Mouse (Mus musculus): ENCODE measurements around the gene Mterf1b. TPM values are rescaled to one million over a fixed set of nuclear protein-coding genes. Genes with fewer than 3 reads are reported as not detected.
"Not testable (repeated sequence)": the region's sequence is repeated elsewhere in the genome, so short reads cannot be mapped to it uniquely, and the experiment has no call there.

Gene Mterf1b
- polyA plus RNA-seq, 1 experiment from 2014 or later = 2.8 TPM

GRCm38 (mm10) chr5:4179364-4179763 lies 12.8 kb upstream of the Mterf1b start:
- TF ChIP-seq CTCF (IDR thresholded peaks at IDR 0.05; ENCODE audit: low read depth) = no peak

GRCm38 (mm10) chr5:4186815-4187214 lies 5.4 kb upstream of the Mterf1b start:
- no peak overlapping the region for H3K9ac ChIP-seq (ENCODE audit: low read depth, low read length)
- no peak overlapping the region for H3K4me3 ChIP-seq (replicated peaks; ENCODE audit: low read depth, low read length)
- H3K9me3 ChIP-seq (replicated peaks; ENCODE audit: low read length) = no peaks in the 10 kb centered on the region
- WGBS = 60% methylated on average over 4 of the region's 4 CpGs
- DNase-seq (ENCODE audit: low spot score) (no peak), ATAC-seq (replicated peaks; ENCODE audit: low FRiP score, low read depth) (no peak)
- no peak overlapping the region for H3K27ac ChIP-seq
- TF ChIP-seq CTCF (IDR thresholded peaks at IDR 0.05; ENCODE audit: low read depth) = no peak
- no peaks in the 10 kb centered on the region for H3K36me3 ChIP-seq (ENCODE audit: insufficient read depth, low read length)
- H3K4me1 ChIP-seq (replicated peaks; ENCODE audit: insufficient read depth, low read length) = no peaks in the 10 kb centered on the region
- no peaks in the 10 kb centered on the region for H3K27me3 ChIP-seq (ENCODE audit: insufficient read depth, low read length)
- no peak overlapping the region for H3K4me2 ChIP-seq (ENCODE audit: low read length)

More at GRCm38 (mm10) chr5:4179364-4179763, 12.8 kb upstream of the Mterf1b start:
- Histone ChIP-seq H3K4me3 (replicated peaks; ENCODE audit: low read depth, low read length) (no peak overlapping the region), H3K27ac (no peak overlapping the region), H3K4me1 (replicated peaks; ENCODE audit: insufficient read depth, low read length) (no peaks in the 10 kb centered on the region), H3K27me3 (ENCODE audit: insufficient read depth, low read length) (no peaks in the 10 kb centered on the region), H3K36me3 (ENCODE audit: insufficient read depth, low read length) (no peaks in the 10 kb centered on the region), H3K4me2 (ENCODE audit: low read length) (no peak overlapping the region), H3K9me3 (replicated peaks; ENCODE audit: low read length) (no peaks in the 10 kb centered on the region), H3K9ac (ENCODE audit: low read depth, low read length) (no peak overlapping the region)
- 84% methylated on average over 6 of the region's 6 CpGs for WGBS
- no peak for ATAC-seq (replicated peaks; ENCODE audit: low FRiP score, low read depth)
- DNase-seq (ENCODE audit: low spot score) = no peak

GRCm38 (mm10) chr5:4192481-4193246 lies 497 bp downstream of the Mterf1b start:
- peak overlapping the region; percentile 71 for H3K4me2 ChIP-seq (ENCODE audit: low read length)
- H3K27ac ChIP-seq; ATAC-seq (replicated peaks; ENCODE audit: low FRiP score, low read depth); H3K27me3 ChIP-seq (ENCODE audit: insufficient read depth, low read length); H3K36me3 ChIP-seq (ENCODE audit: insufficient read depth, low read length); H3K9me3 ChIP-seq (replicated peaks; ENCODE audit: low read length); DNase-seq (ENCODE audit: low spot score); H3K4me1 ChIP-seq (replicated peaks; ENCODE audit: insufficient read depth, low read length): not testable (repeated sequence)
- 4% methylated on average over 12 of the region's 27 CpGs for WGBS
- peak overlapping the region; percentile 24; the same call in 1 of the 2 replicates for H3K9ac ChIP-seq (ENCODE audit: low read depth, low read length)
- H3K4me3 ChIP-seq (replicated peaks; ENCODE audit: low read depth, low read length) = peak overlapping the region; percentile 40

GRCm38 (mm10) chr5:4193247-4193628 lies 1.1 kb downstream of the Mterf1b start:
- no peak overlapping the region for H3K27ac ChIP-seq
- H3K9me3 ChIP-seq (replicated peaks; ENCODE audit: low read length) = no peaks in the 10 kb centered on the region
- no peak for ATAC-seq (replicated peaks; ENCODE audit: low FRiP score, low read depth)
- peak overlapping the region; percentile 40; the same call in 1 of the 2 replicates for H3K4me3 ChIP-seq (replicated peaks; ENCODE audit: low read depth, low read length)
- DNase-seq (ENCODE audit: low spot score) = no peak
- TF ChIP-seq CTCF (IDR thresholded peaks at IDR 0.05; ENCODE audit: low read depth) = no peak
- H3K27me3 ChIP-seq (ENCODE audit: insufficient read depth, low read length) = no peaks in the 10 kb centered on the region
- no peaks in the 10 kb centered on the region; the same call in 1 of the 2 replicates for H3K4me1 ChIP-seq (replicated peaks; ENCODE audit: insufficient read depth, low read length)
- no peak overlapping the region for H3K9ac ChIP-seq (ENCODE audit: low read depth, low read length)
- H3K4me2 ChIP-seq (ENCODE audit: low read length) = peak overlapping the region; percentile 71
- no peaks in the 10 kb centered on the region for H3K36me3 ChIP-seq (ENCODE audit: insufficient read depth, low read length)
- 76% methylated on average over 5 of the region's 5 CpGs for WGBS

- no peaks in the 10 kb centered on the region for H3K9me3 ChIP-seq (replicated peaks; ENCODE audit: low read length)
- no peak overlapping the region for H3K4me3 ChIP-seq (replicated peaks; ENCODE audit: low read depth, low read length)
- WGBS = 59% methylated on average over 1 of the region's 1 CpGs
- H3K9ac ChIP-seq (ENCODE audit: low read depth, low read length) = no peak overlapping the region
- no peak overlapping the region for H3K4me2 ChIP-seq (ENCODE audit: low read length)
- no peaks in the 10 kb centered on the region for H3K36me3 ChIP-seq (ENCODE audit: insufficient read depth, low read length)
- DNase-seq (ENCODE audit: low spot score) = peak; percentile 65
- TF ChIP-seq CTCF (IDR thresholded peaks at IDR 0.05; ENCODE audit: low read depth) = peak; percentile 62
- no peaks in the 10 kb centered on the region; the same call in 1 of the 2 replicates for H3K4me1 ChIP-seq (replicated peaks; ENCODE audit: insufficient read depth, low read length)
- H3K27ac ChIP-seq = no peak overlapping the region
- H3K27me3 ChIP-seq (ENCODE audit: insufficient read depth, low read length) = no peaks in the 10 kb centered on the region
- no peak for ATAC-seq (replicated peaks; ENCODE audit: low FRiP score, low read depth)
These were observed 2.0 kb downstream of the Mterf1b start for GRCm38 (mm10) chr5:4194166-4194565.

- DNase-seq (ENCODE audit: low spot score) (no peak), ATAC-seq (replicated peaks; ENCODE audit: low FRiP score, low read depth) (no peak)
- H3K27me3 ChIP-seq (ENCODE audit: insufficient read depth, low read length) = no peaks in the 10 kb centered on the region
- TF ChIP-seq CTCF (IDR thresholded peaks at IDR 0.05; ENCODE audit: low read depth) = no peak
- 58% methylated on average over 1 of the region's 1 CpGs for WGBS
- no peak overlapping the region for H3K9ac ChIP-seq (ENCODE audit: low read depth, low read length)
- no peak overlapping the region for H3K27ac ChIP-seq
- no peaks in the 10 kb centered on the region for H3K9me3 ChIP-seq (replicated peaks; ENCODE audit: low read length)
- no peak overlapping the region for H3K4me3 ChIP-seq (replicated peaks; ENCODE audit: low read depth, low read length)
- no peaks in the 10 kb centered on the region; the same call in 1 of the 2 replicates for H3K4me1 ChIP-seq (replicated peaks; ENCODE audit: insufficient read depth, low read length)
- no peak overlapping the region for H3K4me2 ChIP-seq (ENCODE audit: low read length)
- H3K36me3 ChIP-seq (ENCODE audit: insufficient read depth, low read length) = no peaks in the 10 kb centered on the region
These were observed 2.9 kb downstream of the Mterf1b start for GRCm38 (mm10) chr5:4195086-4195485.
